Mouse (Mus musculus): ENCODE measurements around the gene Psg23. TPM values are rescaled to one million over a fixed set of nuclear protein-coding genes. Genes with fewer than 3 reads are reported as not detected.

Psg23 gene
- polyA plus RNA-seq (2017; shearing (Covaris generic)), result not detected

GRCm38 (mm10) chr7:18616401-18616800, at the start of gene Psg23:
Gene Psg23, minus strand, starts transcription at chr7:18616501.

GRCm38 (mm10) chr7:18656625-18657024, 40.3 kb upstream of the Psg23 start, which contains the start of gene Psg21:
Gene Psg21, minus strand, starts transcription at chr7:18656725.

GRCm38 (mm10) chr7:18567205-18567604, 49.1 kb downstream of the Psg23 start, which contains the start of gene Psg27:
Gene Psg27, minus strand, starts transcription at chr7:18567305.

Other genes starting within 250 kb of the Psg23 start
- gene Psg28, start 184.5 kb downstream of the Psg23 start, polyA plus RNA-seq (2017; shearing (Covaris generic)), result not detected
- not detected for gene Psg26, start 132.3 kb downstream of the Psg23 start, polyA plus RNA-seq (2017; shearing (Covaris generic))
- gene Psg25, start 84.2 kb downstream of the Psg23 start, polyA plus RNA-seq (2017; shearing (Covaris generic)), result not detected
- gene Psg27, start 49.2 kb downstream of the Psg23 start, polyA plus RNA-seq (2017; shearing (Covaris generic)), result not detected
- not detected for gene Psg21, start 40.2 kb upstream of the Psg23 start, polyA plus RNA-seq (2017; shearing (Covaris generic))
- gene Psg20, start 69.7 kb upstream of the Psg23 start, polyA plus RNA-seq (2017; shearing (Covaris generic)), result not detected
- not detected for gene Psg22, start 101.6 kb upstream of the Psg23 start, polyA plus RNA-seq (2017; shearing (Covaris generic))
- not detected for gene Psg19, start 182.0 kb upstream of the Psg23 start, polyA plus RNA-seq (2017; shearing (Covaris generic))
- gene Psg17, start 205.1 kb upstream of the Psg23 start, polyA plus RNA-seq (2017; shearing (Covaris generic)), result not detected
- 0.38 TPM for gene Mill2, start 223.5 kb upstream of the Psg23 start, polyA plus RNA-seq (2017; shearing (Covaris generic))